Mouse (Mus musculus) induced T-regulatory cell, adult 2 months (primary cell): Measurements from ENCODE around the gene Pacsin1.

ENCODE experiments used
- DNase-seq: peaks from one replicate; pipeline ENCODE4 v3.0.0-alpha.2; 2012; ENCODE audit warnings: low read depth

Gene Pacsin1

DNA sequence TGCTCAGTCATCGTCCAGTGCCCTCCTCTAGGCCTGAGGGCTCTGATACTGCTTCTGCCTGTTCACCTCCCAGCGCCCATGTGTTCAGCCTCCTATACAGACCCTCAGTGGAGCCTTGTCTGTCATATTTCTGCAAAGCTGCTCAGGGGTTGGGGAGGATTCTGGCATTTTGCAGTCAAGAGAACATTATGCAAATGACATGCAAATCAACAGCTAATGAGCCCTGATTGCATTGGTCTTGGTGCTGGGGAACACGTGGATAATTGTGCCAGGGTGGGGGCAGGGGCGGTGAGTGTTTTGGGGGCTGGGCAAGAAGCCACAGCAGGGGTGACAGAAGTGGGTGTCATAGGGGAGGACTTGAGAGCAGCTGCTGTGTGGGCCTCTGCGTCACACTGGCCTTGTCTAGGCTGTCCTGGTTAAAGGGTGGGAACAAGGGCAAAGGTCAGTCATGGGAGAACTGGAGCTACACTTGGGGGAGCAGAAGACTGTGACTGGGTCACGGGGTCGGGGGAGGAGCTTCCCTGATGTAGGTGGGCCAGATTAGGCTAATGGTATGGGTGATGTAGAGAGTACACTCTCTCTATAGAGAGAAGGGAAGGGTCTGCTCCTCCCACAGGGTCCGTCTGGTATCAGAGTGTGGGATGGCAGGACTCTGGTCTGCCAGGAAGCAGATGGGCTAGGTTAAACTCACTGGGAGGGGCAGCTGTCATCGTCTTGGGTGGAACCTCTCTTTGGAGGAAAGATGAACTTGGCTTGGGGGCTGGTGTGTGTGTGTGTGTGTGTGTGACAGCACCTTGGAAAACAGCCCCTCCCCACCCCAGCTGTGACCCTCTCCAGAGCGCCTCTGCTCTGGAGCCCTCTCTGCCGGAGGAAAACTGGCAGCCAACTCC is 23.9 kb downstream of the Pacsin1 start:
- no peak for DNase-seq

GRCm38 (mm10) chr17:27684886-27685549 is 29.7 kb downstream of the Pacsin1 start:
- DNase-seq = peak; percentile 59

GRCm38 (mm10) chr17:27685550-27685913 is 30.2 kb downstream of the Pacsin1 start:
- DNase-seq = no peak

- DNase-seq = no peak
Observed at GRCm38 (mm10) chr17:27686395-27686794, 31.1 kb downstream of the Pacsin1 start.

DNA sequence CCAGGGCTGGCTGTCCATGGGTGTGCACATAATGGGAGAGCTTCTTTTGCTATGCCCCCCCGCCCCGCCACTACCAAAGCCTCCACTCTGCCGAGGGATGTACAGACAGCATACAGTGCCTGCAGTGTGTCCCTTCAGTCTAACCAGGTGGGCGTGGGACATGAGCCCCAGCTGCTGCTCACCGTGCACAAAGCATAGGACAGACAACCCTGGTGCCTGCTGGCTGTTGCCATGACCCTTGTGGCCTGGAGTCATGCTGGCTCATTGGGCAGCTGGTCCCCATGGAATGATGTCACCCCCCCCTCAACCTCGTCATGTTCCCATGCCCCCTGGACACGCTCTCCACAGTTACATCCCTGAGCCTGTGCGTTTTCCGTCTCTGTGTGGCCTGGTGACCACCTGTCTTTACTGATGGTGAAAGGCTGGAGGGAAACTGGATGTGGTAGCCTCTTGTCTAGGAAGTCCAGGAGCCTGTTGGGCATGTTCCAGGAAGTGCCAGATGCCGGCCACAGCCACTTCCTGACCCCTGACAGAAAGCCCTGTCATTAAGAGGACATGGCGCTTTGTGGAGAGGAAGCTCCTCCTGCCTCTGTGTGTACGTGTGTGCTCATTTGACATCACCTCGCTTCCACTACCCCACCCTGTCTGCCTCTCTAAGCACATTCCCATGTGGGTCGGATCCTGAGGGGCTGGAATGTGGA is 35.8 kb downstream of the Pacsin1 start:
- DNase-seq = no peak

- no peak for DNase-seq
Observed at GRCm38 (mm10) chr17:27699641-27700244, 44.4 kb downstream of the Pacsin1 start.

DNA sequence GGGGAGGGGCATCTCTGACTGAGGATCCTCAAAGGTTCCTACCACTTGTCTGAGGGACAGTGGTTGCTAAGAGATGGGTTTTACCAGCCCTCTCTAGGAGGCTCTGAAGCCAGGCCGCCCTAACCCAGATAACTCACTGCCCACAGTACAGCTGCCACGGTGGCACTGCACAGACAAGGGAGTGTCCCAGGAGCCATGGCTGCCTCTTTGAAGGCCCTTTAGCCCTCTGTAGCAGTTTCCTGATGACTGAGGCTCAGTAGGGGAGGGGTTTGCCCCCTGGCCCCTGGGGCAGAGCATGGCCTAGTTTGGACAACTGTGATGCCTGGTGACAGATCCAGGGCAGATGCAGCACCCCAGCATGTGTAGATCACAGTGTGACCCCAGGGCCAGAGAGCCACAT is 45.5 kb downstream of the Pacsin1 start:
- no peak for DNase-seq

DNA sequence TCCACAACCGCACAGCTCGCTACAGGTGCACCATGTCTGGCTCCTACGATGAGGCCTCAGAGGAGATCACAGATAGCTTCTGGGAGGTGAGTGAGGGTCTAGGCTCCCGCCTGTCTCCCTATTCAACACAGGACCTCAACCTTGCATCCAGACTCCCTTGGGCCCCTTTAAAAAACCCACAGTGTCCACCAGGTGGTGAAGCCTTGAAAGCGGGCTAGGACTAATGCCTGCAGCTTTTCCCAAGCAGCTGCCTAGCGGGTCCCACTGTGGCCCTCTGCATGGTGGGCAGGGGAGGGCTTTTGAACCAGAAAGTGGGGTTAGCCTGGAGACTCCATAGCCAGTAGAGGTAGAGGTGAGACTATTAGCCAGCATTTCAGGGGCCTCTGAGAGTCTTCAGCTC is 46.5 kb downstream of the Pacsin1 start:
- no peak for DNase-seq

GRCm38 (mm10) chr17:27702518-27702917 is 47.2 kb downstream of the Pacsin1 start:
- peak; percentile 52 for DNase-seq

- DNase-seq = peak; percentile 35
Observed at GRCm38 (mm10) chr17:27703961-27704621, 48.8 kb downstream of the Pacsin1 start.

GRCm38 (mm10) chr17:27705661-27706060 is 50.4 kb downstream of the Pacsin1 start:
- no peak for DNase-seq

DNA sequence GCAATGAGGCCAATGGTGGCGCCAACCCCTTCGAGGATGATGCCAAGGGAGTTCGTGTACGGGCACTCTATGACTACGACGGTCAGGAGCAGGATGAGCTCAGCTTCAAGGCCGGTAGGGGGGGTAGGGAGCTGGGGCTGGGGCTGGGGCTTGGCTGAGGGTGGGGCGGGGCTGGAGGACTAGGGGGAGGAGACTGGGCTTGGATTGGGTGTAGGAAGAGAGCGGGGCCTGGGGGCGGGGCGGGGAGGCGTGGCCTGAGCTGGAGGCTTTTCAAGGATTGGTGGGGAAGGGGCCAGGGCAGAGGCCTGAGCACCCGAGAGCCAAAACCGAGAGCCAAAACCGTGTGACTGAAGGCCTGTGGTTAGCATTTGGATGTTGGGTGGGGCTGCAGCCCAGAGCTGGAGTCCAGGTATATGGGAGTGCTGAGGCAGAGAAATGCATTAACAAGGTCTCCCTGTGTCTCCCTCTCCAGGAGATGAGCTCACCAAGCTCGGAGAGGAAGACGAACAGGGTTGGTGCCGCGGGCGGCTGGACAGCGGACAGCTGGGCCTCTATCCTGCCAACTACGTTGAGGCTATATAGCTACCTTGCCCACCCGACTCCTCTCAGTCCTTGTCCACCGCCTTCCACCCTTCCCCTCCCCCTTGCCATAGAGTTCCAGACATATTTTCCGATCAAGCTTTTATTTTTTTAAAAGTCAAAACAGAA is 52.8 kb downstream of the Pacsin1 start:
- peak; percentile 72 for DNase-seq

DNA sequence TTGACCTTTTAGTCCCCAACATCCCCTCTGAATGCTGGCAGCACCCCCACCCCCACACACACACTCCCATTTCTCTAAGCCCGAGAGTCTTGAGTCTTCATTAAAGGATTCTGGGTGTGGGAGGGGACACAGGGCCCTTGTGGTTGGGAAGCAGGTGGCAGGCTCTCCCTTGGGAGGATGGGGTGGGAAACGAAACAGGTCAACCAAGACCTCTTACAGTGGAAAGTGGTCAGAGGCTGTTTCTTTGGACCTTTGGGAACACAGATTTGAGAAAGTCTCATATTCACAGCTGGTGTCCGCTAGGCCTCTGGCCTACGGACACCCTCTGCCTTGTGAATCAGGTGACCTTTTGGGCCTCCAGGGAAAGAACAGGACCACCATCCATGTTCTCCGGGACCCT is 54.3 kb downstream of the Pacsin1 start:
- no peak for DNase-seq

DNA sequence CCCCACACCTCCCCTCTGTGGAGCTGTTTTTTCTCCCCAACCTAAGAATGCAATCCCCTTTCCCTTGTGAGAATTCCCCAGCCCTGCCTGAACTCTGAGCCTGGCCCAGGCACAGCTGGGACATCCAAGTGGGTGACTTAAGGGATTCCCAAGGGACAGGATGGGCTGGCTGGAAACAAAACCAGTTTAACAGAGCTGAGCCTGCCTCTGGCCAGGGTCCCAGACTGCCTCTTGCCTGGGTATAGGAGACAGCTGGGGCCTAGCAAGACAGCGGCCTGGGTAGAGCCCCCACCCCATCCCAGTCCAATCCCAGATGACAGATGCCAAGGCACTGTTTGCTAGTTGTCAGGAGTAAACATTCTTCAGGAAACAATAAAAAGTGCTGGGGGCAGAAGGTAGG is 57.5 kb downstream of the Pacsin1 start:
- no peak for DNase-seq

DNA sequence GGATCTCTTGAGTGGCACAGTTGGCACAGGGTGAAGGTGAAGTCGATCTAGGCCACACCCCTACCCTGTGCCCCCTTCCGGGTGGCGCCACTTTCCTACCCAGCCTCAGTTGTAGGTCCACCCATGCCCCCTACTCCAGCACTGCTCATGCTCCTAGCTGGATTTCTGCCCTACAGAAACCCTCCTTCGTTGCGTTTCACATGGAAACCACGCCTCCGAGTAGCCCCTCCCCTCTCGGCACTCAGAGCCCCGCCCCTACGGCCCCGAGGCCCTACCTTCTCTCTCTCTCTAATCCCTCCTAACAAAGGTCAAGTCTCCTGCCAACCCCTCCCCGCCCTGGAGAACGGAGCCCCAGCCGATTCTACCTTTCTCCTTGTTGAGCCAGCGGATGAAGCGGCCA is 61.5 kb downstream of the Pacsin1 start:
- peak; percentile 33 for DNase-seq

GRCm38 (mm10) chr17:27718250-27718649 is 62.9 kb downstream of the Pacsin1 start:
- DNase-seq = no peak

- no peak for DNase-seq
Observed at GRCm38 (mm10) chr17:27719663-27720062, 64.4 kb downstream of the Pacsin1 start.

- no peak for DNase-seq
Observed at GRCm38 (mm10) chr17:27720326-27720725, 65.0 kb downstream of the Pacsin1 start.

GRCm38 (mm10) chr17:27721125-27721664 is 65.9 kb downstream of the Pacsin1 start:
- DNase-seq = no peak

DNA sequence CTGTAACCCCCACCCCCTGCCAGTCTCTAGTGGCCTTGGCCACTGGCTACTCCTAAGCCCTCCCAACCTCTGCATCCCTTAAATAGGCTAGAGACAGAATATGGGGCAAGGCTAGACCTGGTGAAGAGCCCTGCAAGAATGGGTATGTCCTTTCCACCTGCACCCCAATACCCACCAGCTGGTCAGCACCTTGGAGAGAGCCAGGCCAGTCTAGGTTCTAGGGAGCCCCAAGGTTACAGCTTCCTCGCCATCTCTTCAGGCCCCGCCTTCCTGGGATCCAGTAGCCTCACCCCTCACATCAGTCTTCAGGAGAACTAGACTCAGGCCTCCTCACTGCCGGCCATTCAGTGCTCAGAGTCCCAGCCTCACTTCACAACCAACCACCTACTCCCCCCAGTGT is 69.0 kb downstream of the Pacsin1 start:
- DNase-seq = no peak

- DNase-seq = no peak
Observed at GRCm38 (mm10) chr17:27725011-27725410, 69.7 kb downstream of the Pacsin1 start.
